ENCODE assay signal across 23 mouse cellular contexts in the genomic region with DNA sequence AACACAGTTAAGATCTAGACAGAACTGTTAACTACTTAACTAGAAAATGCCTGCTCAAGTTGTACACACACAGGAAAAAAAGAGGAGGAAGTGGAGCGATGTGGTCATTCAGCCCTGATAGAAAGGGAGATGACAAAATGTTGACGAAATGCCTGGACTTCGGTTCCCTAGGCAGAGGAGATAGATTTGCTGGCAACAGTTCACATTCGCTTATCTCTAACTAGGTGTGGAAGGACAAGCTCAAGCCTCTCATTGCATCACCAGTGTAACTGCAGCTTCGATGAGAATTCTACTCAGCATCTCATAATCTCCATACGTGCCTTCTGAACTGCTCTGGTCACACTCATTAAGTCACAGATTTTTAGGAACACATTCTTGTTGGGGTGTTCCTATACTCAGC.
DNase-seq lines count a peak whose midpoint lies in the region; ATAC-seq and TF ChIP-seq lines count a peak whose summit lies in the region.
"Had no signal": no experiment of that assay in that cellular context is flagged by ENCODE, and none has a peak within 500 bp of the region (broad histone marks: within the 10 kb centered on the region; RNA-seq: fewer than 3 reads in every experiment).

No protein-coding gene starts in this region.

- no peak for TF ChIP-seq POLR2A in lung, adult 2 months (IDR thresholded peaks at IDR 0.05; ENCODE audit: borderline replicate concordance, extremely low read depth, low read depth, low read length)
- no peak for TF ChIP-seq POLR2A in kidney, adult 2 months (IDR thresholded peaks at IDR 0.05; ENCODE audit: low read depth, low read length)

- TF ChIP-seq EP300 in stomach, postnatal 0 days (optimal IDR thresholded peaks at IDR 0.05) = no peak

- H3K9ac ChIP-seq in forebrain, embryonic 13.5 days = no peak overlapping the region
- no peak overlapping the region for H3K9ac ChIP-seq in lung, embryonic 14.5 days
- H3K9ac ChIP-seq in intestine, embryonic 15.5 days = no peak overlapping the region
- H3K9ac ChIP-seq in stomach, postnatal 0 days (ENCODE audit: low read length) = no peak overlapping the region
- no peak overlapping the region for H3K9ac ChIP-seq in hindbrain, embryonic 14.5 days
- H3K9ac ChIP-seq: kidney, embryonic 15.5 days; limb, embryonic 13.5 days had no signal

- no peak overlapping the region for H3K4me3 ChIP-seq in forebrain, embryonic 13.5 days
- no peak overlapping the region for H3K4me3 ChIP-seq in forebrain, embryonic 10.5 days
- no peak overlapping the region for H3K4me3 ChIP-seq in lung, embryonic 14.5 days (ENCODE audit: low read depth, low read length)
- no peak overlapping the region for H3K4me3 ChIP-seq in lung, adult 2 months (replicated peaks; ENCODE audit: extremely low read depth, low read depth, low read length)
- no peak overlapping the region for H3K4me3 ChIP-seq in intestine, embryonic 15.5 days (replicated peaks)
- no peak overlapping the region for H3K4me3 ChIP-seq in stomach, postnatal 0 days (ENCODE audit: low read depth, low read length)
- no peak overlapping the region for H3K4me3 ChIP-seq in kidney, adult 2 months (ENCODE audit: insufficient read depth, low read depth, low read length)
- H3K4me3 ChIP-seq in hindbrain, embryonic 14.5 days (replicated peaks; ENCODE audit: low read length) = no peak overlapping the region
- H3K4me3 ChIP-seq: embryonic facial prominence, embryonic 10.5 days; erythroblast, embryonic 14.5 days; gastrocnemius, adult 2 months; heart, adult 2 months; kidney, embryonic 15.5 days; left cerebral cortex, adult 2 months; limb, embryonic 13.5 days had no signal

- no peak for TF ChIP-seq CTCF in lung, embryonic 14.5 days (IDR thresholded peaks at IDR 0.05; ENCODE audit: low read depth)
- no peak for TF ChIP-seq CTCF in lung, adult 2 months (IDR thresholded peaks at IDR 0.05; ENCODE audit: insufficient read depth, low read length)
- TF ChIP-seq CTCF in stomach, postnatal 0 days (IDR thresholded peaks at IDR 0.05; ENCODE audit: low read depth) = no peak
- no peak for TF ChIP-seq CTCF in kidney, adult 2 months (conservative IDR thresholded peaks at IDR 0.05; ENCODE audit: insufficient read depth, insufficient read length, low read depth, low read length)

- no peak overlapping the region for H3K27ac ChIP-seq in forebrain, embryonic 13.5 days
- H3K27ac ChIP-seq in forebrain, embryonic 10.5 days = no peak overlapping the region
- H3K27ac ChIP-seq in lung, embryonic 14.5 days (ENCODE audit: low read depth) = no peak overlapping the region
- no peak overlapping the region for H3K27ac ChIP-seq in intestine, embryonic 15.5 days
- H3K27ac ChIP-seq in stomach, postnatal 0 days (replicated peaks) = no peak overlapping the region
- H3K27ac ChIP-seq in kidney, adult 2 months (ENCODE audit: insufficient read depth, low read depth, low read length) = no peak overlapping the region
- H3K27ac ChIP-seq in hindbrain, embryonic 14.5 days = no peak overlapping the region
- H3K27ac ChIP-seq: embryonic facial prominence, embryonic 10.5 days; gastrocnemius, adult 2 months; heart, adult 2 months; hindbrain, postnatal 0 days; kidney, embryonic 15.5 days; left cerebral cortex, adult 2 months; limb, embryonic 13.5 days had no signal

- peak; percentile 36; the same call in 1 of the 2 replicates for ATAC-seq in forebrain, embryonic 13.5 days
- ATAC-seq in lung, embryonic 14.5 days (ENCODE audit: insufficient read depth) = peak; percentile 96
- ATAC-seq in intestine, embryonic 15.5 days = peak; percentile 85
- peak; percentile 61; the same call in 1 of the 2 replicates for ATAC-seq in stomach, postnatal 0 days (ENCODE audit: low FRiP score, low TSS enrichment)
- ATAC-seq in hindbrain, embryonic 14.5 days (ENCODE audit: low FRiP score) = no peak
- ATAC-seq: hindbrain, postnatal 0 days had no signal

- no peaks in the 10 kb centered on the region for H3K9me3 ChIP-seq in forebrain, embryonic 13.5 days (replicated peaks)
- no peaks in the 10 kb centered on the region for H3K9me3 ChIP-seq in forebrain, embryonic 10.5 days
- H3K9me3 ChIP-seq in lung, embryonic 14.5 days (ENCODE audit: low read depth, low read length) = no peaks in the 10 kb centered on the region
- no peaks in the 10 kb centered on the region for H3K9me3 ChIP-seq in intestine, embryonic 15.5 days
- H3K9me3 ChIP-seq in stomach, postnatal 0 days (ENCODE audit: control insufficient read depth, low read length) = no peaks in the 10 kb centered on the region
- H3K9me3 ChIP-seq in hindbrain, embryonic 14.5 days (ENCODE audit: control insufficient read depth, low read length) = no peaks in the 10 kb centered on the region
- H3K9me3 ChIP-seq: embryonic facial prominence, embryonic 10.5 days; kidney, embryonic 15.5 days; limb, embryonic 13.5 days had no signal

- H3K36me3 ChIP-seq in forebrain, embryonic 13.5 days (ENCODE audit: poor library complexity, severe bottlenecking) = no peaks in the 10 kb centered on the region
- H3K36me3 ChIP-seq in forebrain, embryonic 10.5 days (replicated peaks) = no peaks in the 10 kb centered on the region
- no peaks in the 10 kb centered on the region for H3K36me3 ChIP-seq in lung, embryonic 14.5 days (ENCODE audit: insufficient read depth)
- H3K36me3 ChIP-seq in intestine, embryonic 15.5 days = no peaks in the 10 kb centered on the region
- H3K36me3 ChIP-seq in stomach, postnatal 0 days (ENCODE audit: control insufficient read depth, insufficient read depth, low read length) = no peaks in the 10 kb centered on the region
- no peaks in the 10 kb centered on the region for H3K36me3 ChIP-seq in kidney, adult 2 months (ENCODE audit: control insufficient read depth, insufficient read depth, low read length)
- H3K36me3 ChIP-seq in hindbrain, embryonic 14.5 days (replicated peaks; ENCODE audit: control insufficient read depth, insufficient read depth) = no peaks in the 10 kb centered on the region
- H3K36me3 ChIP-seq: embryonic facial prominence, embryonic 10.5 days; kidney, embryonic 15.5 days; limb, embryonic 13.5 days had no signal

- DNase-seq in forebrain, embryonic 10.5 days (ENCODE audit: extremely low spot score, low spot score) = no peak
- peak; percentile 90 for DNase-seq in lung, embryonic 14.5 days
- DNase-seq in lung, adult 2 months = no peak
- peak; percentile 14 for DNase-seq in stomach, postnatal 0 days (ENCODE audit: low spot score)
- DNase-seq in kidney, adult 2 months = no peak
- DNase-seq in hindbrain, embryonic 14.5 days (ENCODE audit: low spot score) = no peak
- DNase-seq: adrenal gland, postnatal 36 days; cerebellum, postnatal 14 days; gastrocnemius, adult 2 months; midbrain, embryonic 14.5 days; right cerebral cortex, adult 18-20 months; spleen, adult 18-20 months; thymus, postnatal 36 days had no signal

- no peak overlapping the region for H3K4me2 ChIP-seq in forebrain, embryonic 13.5 days
- no peak overlapping the region for H3K4me2 ChIP-seq in lung, embryonic 14.5 days
- H3K4me2 ChIP-seq in intestine, embryonic 15.5 days (replicated peaks) = no peak overlapping the region
- H3K4me2 ChIP-seq in stomach, postnatal 0 days (replicated peaks; ENCODE audit: low read depth) = no peak overlapping the region
- H3K4me2 ChIP-seq in hindbrain, embryonic 14.5 days (replicated peaks) = no peak overlapping the region
- H3K4me2 ChIP-seq: kidney, embryonic 15.5 days; limb, embryonic 13.5 days had no signal

- peaks cover 12% of the 10 kb centered on the region; the same call in 1 of the 2 replicates for H3K4me1 ChIP-seq in forebrain, embryonic 13.5 days
- peaks cover 3% of the 10 kb centered on the region; the same call in 1 of the 2 replicates for H3K4me1 ChIP-seq in forebrain, embryonic 10.5 days
- no peaks in the 10 kb centered on the region for H3K4me1 ChIP-seq in lung, embryonic 14.5 days (ENCODE audit: insufficient read depth)
- H3K4me1 ChIP-seq in lung, adult 2 months (ENCODE audit: control insufficient read depth, insufficient read depth, low read length) = no peaks in the 10 kb centered on the region
- H3K4me1 ChIP-seq in intestine, embryonic 15.5 days (replicated peaks) = no peaks in the 10 kb centered on the region
- no peaks in the 10 kb centered on the region for H3K4me1 ChIP-seq in stomach, postnatal 0 days (replicated peaks; ENCODE audit: control insufficient read depth, insufficient read depth)
- no peaks in the 10 kb centered on the region for H3K4me1 ChIP-seq in kidney, adult 2 months (ENCODE audit: control insufficient read depth, insufficient read depth, low read length)
- no peaks in the 10 kb centered on the region for H3K4me1 ChIP-seq in hindbrain, embryonic 14.5 days (replicated peaks; ENCODE audit: control insufficient read depth, insufficient read depth, low read length)
- H3K4me1 ChIP-seq: embryonic facial prominence, embryonic 10.5 days; kidney, embryonic 15.5 days; limb, embryonic 13.5 days had no signal

- H3K27me3 ChIP-seq in forebrain, embryonic 13.5 days = 0 out of 2 replicates have a peak, but pooled peaks cover 6% of the 10 kb centered on the region
- peaks cover 19% of the 10 kb centered on the region for H3K27me3 ChIP-seq in forebrain, embryonic 10.5 days (ENCODE audit: poor library complexity, severe bottlenecking)
- H3K27me3 ChIP-seq in lung, embryonic 14.5 days (ENCODE audit: insufficient read depth, low read length) = no peaks in the 10 kb centered on the region
- no peaks in the 10 kb centered on the region for H3K27me3 ChIP-seq in intestine, embryonic 15.5 days (replicated peaks)
- no peaks in the 10 kb centered on the region for H3K27me3 ChIP-seq in stomach, postnatal 0 days (ENCODE audit: control insufficient read depth, insufficient read depth, low read length)
- H3K27me3 ChIP-seq in kidney, adult 2 months (replicated peaks; ENCODE audit: control insufficient read depth, insufficient read depth, low read length) = no peaks in the 10 kb centered on the region
- H3K27me3 ChIP-seq in hindbrain, embryonic 14.5 days (ENCODE audit: control insufficient read depth, insufficient read depth, low read length) = no peaks in the 10 kb centered on the region
- H3K27me3 ChIP-seq: CH12.LX; kidney, embryonic 15.5 days; limb, embryonic 13.5 days had no signal

- WGBS in forebrain, embryonic 13.5 days = 75% methylated on average over 6 of the region's 6 CpGs
- 88% methylated on average over 6 of the region's 6 CpGs for WGBS in forebrain, embryonic 10.5 days
- WGBS in lung, embryonic 14.5 days = 25% methylated on average over 6 of the region's 6 CpGs
- 30% methylated on average over 6 of the region's 6 CpGs for WGBS in lung, adult 2 months
- 70% methylated on average over 6 of the region's 6 CpGs for WGBS in intestine, embryonic 15.5 days
- 49% methylated on average over 6 of the region's 6 CpGs for WGBS in stomach, postnatal 0 days
- WGBS in kidney, adult 2 months = 55% methylated on average over 6 of the region's 6 CpGs
- 81% methylated on average over 6 of the region's 6 CpGs for WGBS in hindbrain, embryonic 14.5 days

Comparison
In these comparisons a context has a peak if more than half of its experiments do, and no peak if none do; other contexts are left out.
1. DNase-seq: peak in lung, embryonic 14.5 days (single experiment) and stomach, postnatal 0 days (single experiment); none in forebrain, embryonic 10.5 days (single experiment), lung, adult 2 months (single experiment), kidney, adult 2 months (single experiment) and hindbrain, embryonic 14.5 days (single experiment).